Mouse (Mus musculus) midbrain, embryonic 16.5 days (tissue): ENCODE results near the gene Lrrc27. TPM values are rescaled to one million over a fixed set of nuclear protein-coding genes. Genes with fewer than 3 reads are reported as not detected.
A peak's percentile ranks its signal among the peaks of the same experiment; 100 is the strongest.

Experiments
- ATAC-seq: fragments of 200-750 bp; cut with Nextera tagmentation; 2 replicates; pipeline ENCODE4 v1.8.0; 2017; ENCODE audit warnings: moderate TSS enrichment
- H3K27ac ChIP-seq: fragments of 300-500 bp; sonication (generic); 2 replicates; pipeline ENCODE4 v1.5.1; 2014; ENCODE audit warnings: mild to moderate bottlenecking, low read length, mixed read lengths
- H3K27me3 ChIP-seq: fragments of 300-500 bp; sonication (generic); 2 replicates; pipeline ENCODE4 v1.6.1; 2014; ENCODE audit warnings: low read depth, low read length, mixed read lengths; ENCODE audit not compliant: control insufficient read depth, insufficient read depth
- H3K36me3 ChIP-seq: fragments of 300-500 bp; sonication (generic); 2 replicates; pipeline ENCODE4 v1.6.1; 2014; ENCODE audit warnings: mild to moderate bottlenecking, low read length, moderate library complexity, mixed read lengths; ENCODE audit not compliant: control insufficient read depth, insufficient read depth
- H3K4me1 ChIP-seq: fragments of 300-500 bp; sonication (generic); 2 replicates; pipeline ENCODE4 v1.6.1; 2014; ENCODE audit warnings: mild to moderate bottlenecking, low read length, mixed read lengths; ENCODE audit not compliant: control insufficient read depth, insufficient read depth
- H3K4me2 ChIP-seq: fragments of 300-500 bp; sonication (generic); 2 replicates; pipeline ENCODE4 v1.6.1; 2014; ENCODE audit warnings: mild to moderate bottlenecking, low read length, mixed read lengths
- H3K4me3 ChIP-seq: fragments of 300-500 bp; sonication (generic); 2 replicates; pipeline ENCODE4 v1.5.1; 2014; ENCODE audit warnings: low read depth, mild to moderate bottlenecking, low read length, moderate library complexity, mixed read lengths
- H3K9ac ChIP-seq: fragments of 300-500 bp; sonication (generic); 2 replicates; pipeline ENCODE4 v1.6.1; 2014; ENCODE audit warnings: low read depth, low read length, mixed read lengths
- H3K9me3 ChIP-seq: fragments of 300-500 bp; sonication (generic); replicated peaks from 2 replicates; pipeline ENCODE4 v1.6.1; 2014; ENCODE audit warnings: mild to moderate bottlenecking, low read length, mixed read lengths; ENCODE audit not compliant: control insufficient read depth, poor library complexity, severe bottlenecking
- WGBS: fragments of 180-500 bp; shearing (Covaris S2); extraction: QIAGEN DNeasy Blood & Tissue Kit; methylation state at CpG from one replicate; pipeline ENCODE4 v1.1.7; 2014; 5-methylcytosine and 5-hydroxymethylcytosine counted together
- polyA plus RNA-seq: library from polyadenylated mRNA; unstranded; fragments of >200 nt; fragmentation: Nextera tagmentation; extraction: Ambion mirVana; gene quantifications from 2 replicates; pipeline ENCODE4 v1.2.1, GENCODE M21; 2015

Gene Lrrc27
- polyA plus RNA-seq, 1 experiment from 2014 or later = 7.0 TPM

DNA sequence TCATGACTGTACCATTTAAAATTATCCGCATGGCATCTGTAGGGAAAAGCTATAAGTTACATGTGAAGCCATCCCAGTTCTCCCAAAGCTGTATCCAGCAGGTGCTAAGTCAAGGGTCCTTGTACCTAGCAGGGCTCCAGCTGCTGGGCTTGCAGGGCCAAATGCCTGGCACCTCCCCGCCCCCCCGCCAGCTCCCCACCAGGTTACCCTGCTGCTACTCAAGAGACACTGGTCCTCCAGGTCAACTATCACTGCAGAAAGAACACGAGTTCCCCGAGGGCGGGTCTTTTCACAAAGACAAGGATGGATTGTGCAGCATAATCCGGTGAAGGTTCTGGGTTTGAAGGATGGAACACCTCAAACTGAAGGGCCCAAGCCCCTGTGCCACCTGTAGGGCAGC lies 25.5 kb upstream of the Lrrc27 start:
- WGBS = 30% methylated on average over 7 of the region's 7 CpGs
- Histone ChIP-seq H3K9me3 (no peaks in the 10 kb centered on the region), H3K9ac (peak overlapping the region; percentile 76), H3K27ac (no peak overlapping the region), H3K4me3 (peak overlapping the region; percentile 69), H3K27me3 (peaks cover 7% of the 10 kb centered on the region), H3K36me3 (no peaks in the 10 kb centered on the region), H3K4me2 (peak overlapping the region; percentile 65), H3K4me1 (peaks cover 11% of the 10 kb centered on the region)
- no peak for ATAC-seq

DNA sequence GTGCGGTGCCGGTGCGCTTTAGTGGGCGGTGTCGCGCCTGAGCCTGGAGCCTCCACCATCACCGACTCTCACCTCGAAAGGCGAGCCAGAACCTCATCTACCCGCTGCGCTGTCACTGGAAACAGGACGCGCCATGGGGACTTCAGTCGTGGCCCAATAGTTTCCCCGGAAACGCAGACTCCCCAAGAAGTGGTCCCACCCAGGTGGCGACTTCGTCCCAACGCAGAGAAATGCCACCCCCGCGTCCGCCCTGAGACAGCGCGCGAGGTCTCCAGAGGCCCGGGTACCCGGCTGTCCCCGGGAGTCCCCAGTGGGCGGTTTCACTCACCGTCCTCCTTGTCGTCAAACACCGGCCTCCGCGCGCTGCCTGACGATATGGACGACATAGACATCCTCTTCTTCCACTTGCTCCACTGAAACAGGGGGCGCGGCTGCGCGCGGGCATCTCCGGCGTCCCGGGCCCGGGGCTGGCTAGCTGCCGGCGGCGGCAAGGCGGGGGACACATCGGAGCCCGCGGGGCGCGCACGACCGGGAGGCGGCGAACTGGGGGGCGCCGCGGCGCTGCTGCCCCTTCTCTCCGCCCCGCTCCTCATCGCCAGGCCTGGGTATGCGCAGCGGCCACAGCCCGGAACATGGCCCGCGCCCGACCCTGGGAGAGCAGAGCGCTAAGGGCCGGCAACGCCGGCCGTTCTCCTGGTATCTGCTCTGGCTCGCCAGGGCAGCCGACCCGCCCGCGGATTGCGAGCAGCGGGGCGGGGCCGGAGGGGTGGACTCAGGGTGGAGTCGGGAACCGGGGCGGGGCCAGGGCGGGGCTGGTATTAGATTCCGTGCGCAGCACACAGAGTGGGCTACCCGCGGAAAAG lies 24.8 kb upstream of the Lrrc27 start:
- Histone ChIP-seq H3K4me2 (peak overlapping the region; percentile 65), H3K27me3 (peaks cover 7% of the 10 kb centered on the region), H3K36me3 (no peaks in the 10 kb centered on the region), H3K4me3 (peak overlapping the region; percentile 69), H3K27ac (peak overlapping the region; percentile 75), H3K4me1 (peaks cover 11% of the 10 kb centered on the region), H3K9ac (peak overlapping the region; percentile 76), H3K9me3 (no peaks in the 10 kb centered on the region)
- ATAC-seq = peak; percentile 92
- under 1% methylated on average over 82 of the region's 94 CpGs for WGBS

DNA sequence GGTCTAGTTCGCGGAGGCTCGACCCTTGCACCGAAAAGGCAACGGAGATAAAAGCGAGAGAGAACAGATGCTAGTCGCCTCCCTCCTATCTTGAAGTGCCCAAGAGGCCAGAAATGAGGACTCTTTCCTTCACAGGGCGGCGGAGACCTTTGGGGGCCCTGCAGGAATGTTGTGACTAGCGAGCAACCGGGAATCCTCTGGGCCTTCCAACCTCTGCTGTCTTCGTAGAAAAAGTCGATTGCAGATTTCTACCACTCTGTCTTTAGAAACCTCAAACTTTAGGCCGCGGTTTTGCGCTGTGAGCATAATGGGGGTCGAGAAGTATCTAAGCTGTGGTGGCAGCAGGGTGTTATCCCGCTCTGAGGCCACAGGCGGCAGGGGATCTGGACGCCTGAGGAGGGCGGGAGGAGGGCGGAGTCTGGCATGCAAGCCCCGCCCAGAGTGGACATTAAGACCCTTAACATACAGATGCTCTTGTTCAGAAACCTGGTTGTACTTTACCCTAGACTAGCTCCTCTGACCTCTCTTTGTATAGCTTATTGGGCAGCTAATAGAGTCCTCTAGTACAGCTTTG lies 24.1 kb upstream of the Lrrc27 start:
- WGBS = under 1% methylated on average over 23 of the region's 23 CpGs
- Histone ChIP-seq H3K4me2 (peak overlapping the region; percentile 65), H3K4me1 (peaks cover 11% of the 10 kb centered on the region), H3K27ac (peak overlapping the region; percentile 75), H3K4me3 (peak overlapping the region; percentile 69), H3K9me3 (no peaks in the 10 kb centered on the region), H3K9ac (peak overlapping the region; percentile 76), H3K36me3 (no peaks in the 10 kb centered on the region), H3K27me3 (peaks cover 7% of the 10 kb centered on the region)
- ATAC-seq = peak; percentile 69; the same call in 1 of the 2 replicates

DNA sequence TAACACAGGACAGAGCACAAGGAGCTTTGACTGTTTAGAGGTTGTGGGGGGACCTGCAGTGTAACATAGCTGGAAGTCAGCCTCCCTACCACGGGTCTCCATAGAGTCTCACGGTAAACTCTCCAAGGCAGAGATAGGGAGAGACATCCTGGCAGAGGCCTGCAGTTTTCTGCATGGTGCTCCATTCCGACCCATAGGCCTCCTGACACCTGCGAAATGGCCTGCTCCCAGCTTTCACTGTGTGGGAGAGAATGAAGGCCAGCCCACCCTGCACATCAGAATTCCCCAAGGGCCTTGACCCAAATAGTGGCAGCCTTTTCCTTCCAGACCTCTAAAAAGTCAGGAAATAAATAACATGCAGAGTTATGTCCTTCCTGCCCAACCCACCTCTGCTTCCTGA lies 22.2 kb upstream of the Lrrc27 start:
- no peak for ATAC-seq
- WGBS = 96% methylated on average over 4 of the region's 4 CpGs
- Histone ChIP-seq H3K4me2 (no peak overlapping the region), H3K27ac (no peak overlapping the region), H3K4me1 (peaks cover 9% of the 10 kb centered on the region), H3K9ac (no peak overlapping the region), H3K36me3 (no peaks in the 10 kb centered on the region), H3K9me3 (no peaks in the 10 kb centered on the region), H3K4me3 (no peak overlapping the region), H3K27me3 (peaks cover 7% of the 10 kb centered on the region)

DNA sequence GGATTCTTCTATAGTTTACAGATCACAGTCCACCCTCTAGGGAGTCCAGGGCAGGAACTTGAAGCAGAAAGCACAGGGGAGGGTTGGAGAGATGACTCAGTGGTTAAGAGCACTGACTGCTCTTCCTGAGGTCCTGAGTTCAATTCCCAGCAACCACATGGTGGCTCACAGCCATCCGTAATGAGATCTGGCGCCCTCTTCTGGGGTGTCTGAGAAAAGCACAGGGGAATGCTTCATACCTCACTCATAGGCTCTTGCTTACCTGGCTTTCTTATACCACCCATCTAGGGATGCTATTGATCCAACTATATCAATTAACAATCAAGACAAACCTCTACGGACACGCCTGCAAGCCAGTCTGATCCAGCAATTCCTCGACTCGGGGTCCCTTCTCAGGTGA lies 21.2 kb upstream of the Lrrc27 start:
- H3K36me3 ChIP-seq = no peaks in the 10 kb centered on the region
- no peak overlapping the region for H3K4me2 ChIP-seq
- H3K27ac ChIP-seq = no peak overlapping the region
- ATAC-seq = no peak
- no peaks in the 10 kb centered on the region for H3K9me3 ChIP-seq
- peaks cover 3% of the 10 kb centered on the region; the same call in 1 of the 2 replicates for H3K4me1 ChIP-seq
- H3K4me3 ChIP-seq = no peak overlapping the region
- 74% methylated on average over 6 of the region's 6 CpGs for WGBS
- H3K9ac ChIP-seq = no peak overlapping the region
- peaks cover 7% of the 10 kb centered on the region for H3K27me3 ChIP-seq

DNA sequence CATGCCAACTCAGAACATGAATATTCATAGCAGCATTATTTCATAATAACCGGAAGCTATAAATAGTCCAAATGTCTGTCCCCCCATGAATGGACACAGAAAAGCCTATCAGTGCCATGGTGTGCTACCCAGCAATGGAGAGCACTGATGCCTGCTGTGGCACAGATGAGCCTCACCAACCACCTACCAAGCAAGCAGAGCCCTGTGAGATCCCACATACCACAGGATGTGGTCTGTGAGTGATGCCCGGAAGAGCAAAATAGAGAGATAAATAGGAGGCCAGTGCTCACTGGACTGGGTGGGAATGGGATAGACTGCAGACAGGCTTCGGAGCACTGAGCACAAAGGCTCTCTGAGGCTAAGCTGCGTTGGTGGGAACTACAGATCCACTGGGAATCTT lies 15.8 kb upstream of the Lrrc27 start:
- 72% methylated on average over 4 of the region's 4 CpGs for WGBS
- Histone ChIP-seq H3K4me2 (no peak overlapping the region), H3K9ac (no peak overlapping the region), H3K27me3 (peaks cover 2% of the 10 kb centered on the region; the same call in 1 of the 2 replicates), H3K4me1 (no peaks in the 10 kb centered on the region), H3K36me3 (no peaks in the 10 kb centered on the region), H3K9me3 (no peaks in the 10 kb centered on the region), H3K4me3 (no peak overlapping the region), H3K27ac (no peak overlapping the region)
- no peak for ATAC-seq

DNA sequence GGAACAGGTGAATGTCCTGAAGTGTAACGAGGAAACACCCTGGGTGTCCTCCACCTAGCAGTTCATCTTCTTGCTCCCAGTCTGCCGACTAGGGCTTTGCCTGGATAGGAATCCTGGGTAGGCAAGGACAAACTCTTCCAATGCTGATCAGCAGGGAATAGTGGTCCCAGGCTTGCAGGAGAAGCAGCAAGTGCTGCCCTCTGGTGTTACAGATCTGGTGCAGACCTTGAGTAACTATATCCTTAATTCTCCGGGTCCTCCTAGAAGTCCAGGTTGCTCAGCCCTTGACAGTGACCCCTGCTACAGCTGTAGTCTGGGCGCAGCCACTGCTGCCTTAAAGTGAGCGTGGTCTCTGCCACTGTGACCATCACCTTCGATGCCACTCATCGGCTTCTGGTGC lies 12.7 kb upstream of the Lrrc27 start:
- Histone ChIP-seq H3K4me2 (no peak overlapping the region), H3K27ac (no peak overlapping the region), H3K27me3 (peaks cover 2% of the 10 kb centered on the region; the same call in 1 of the 2 replicates), H3K4me3 (no peak overlapping the region), H3K9me3 (no peaks in the 10 kb centered on the region), H3K4me1 (no peaks in the 10 kb centered on the region), H3K9ac (no peak overlapping the region), H3K36me3 (no peaks in the 10 kb centered on the region)
- ATAC-seq = peak; percentile 62
- WGBS = 33% methylated on average over 7 of the region's 7 CpGs

DNA sequence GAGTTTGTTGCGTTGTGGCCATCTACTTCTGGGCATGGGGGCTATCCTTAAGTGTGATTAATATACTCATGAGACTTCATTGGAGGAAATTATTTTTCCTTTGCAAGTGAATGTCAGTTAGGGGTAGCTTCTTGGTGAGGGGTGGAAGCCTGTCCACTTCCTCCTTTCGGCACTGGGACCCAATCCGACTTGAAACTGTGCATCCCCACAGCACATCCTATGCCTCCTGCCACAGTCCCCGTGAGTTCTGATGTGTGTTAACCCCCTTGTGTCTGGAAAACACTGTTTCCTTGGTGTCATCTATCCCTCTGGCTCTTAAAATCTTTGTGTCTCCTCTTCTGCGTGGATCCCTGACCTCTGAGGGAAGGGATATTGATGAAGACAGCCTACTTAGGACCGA lies 11.6 kb upstream of the Lrrc27 start:
- no peaks in the 10 kb centered on the region for H3K4me1 ChIP-seq
- no peak overlapping the region for H3K4me2 ChIP-seq
- 71% methylated on average over 6 of the region's 6 CpGs for WGBS
- H3K27ac ChIP-seq = no peak overlapping the region
- H3K36me3 ChIP-seq = no peaks in the 10 kb centered on the region
- no peaks in the 10 kb centered on the region for H3K9me3 ChIP-seq
- peaks cover 2% of the 10 kb centered on the region; the same call in 1 of the 2 replicates for H3K27me3 ChIP-seq
- H3K9ac ChIP-seq = no peak overlapping the region
- no peak overlapping the region for H3K4me3 ChIP-seq
- ATAC-seq = no peak
